Mouse (Mus musculus) testis, postnatal 10 days (tissue): ENCODE measurements around the gene Tmed9.
"Not testable (repeated sequence)": the region's sequence is repeated elsewhere in the genome, so short reads cannot be mapped to it uniquely, and the experiment has no call there.

Experiments used
- DNase-seq: peaks from one replicate; pipeline ENCODE4 v3.0.0; 2021; ENCODE audit warnings: low spot score

Tmed9 gene

DNA sequence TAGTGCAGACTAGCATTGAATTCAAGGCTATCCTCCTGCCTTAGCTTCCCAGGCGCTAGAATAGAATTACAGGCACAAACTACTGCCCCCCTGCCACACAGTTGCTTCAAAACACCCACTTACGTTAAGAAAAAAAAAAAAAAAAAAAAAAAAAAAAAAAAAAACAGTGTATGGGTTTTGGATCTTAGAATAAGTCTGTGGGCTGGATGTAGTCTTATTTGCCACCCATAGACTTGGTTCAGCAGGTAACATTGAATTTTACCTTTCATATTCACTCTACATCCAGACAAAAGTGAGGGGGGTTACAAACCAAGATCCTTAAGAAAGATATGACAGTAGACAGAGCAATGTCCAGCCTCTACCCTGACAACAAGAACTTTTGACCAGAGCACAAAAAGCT lies 5.6 kb upstream of the Tmed9 start:
- DNase-seq: no peak

DNA sequence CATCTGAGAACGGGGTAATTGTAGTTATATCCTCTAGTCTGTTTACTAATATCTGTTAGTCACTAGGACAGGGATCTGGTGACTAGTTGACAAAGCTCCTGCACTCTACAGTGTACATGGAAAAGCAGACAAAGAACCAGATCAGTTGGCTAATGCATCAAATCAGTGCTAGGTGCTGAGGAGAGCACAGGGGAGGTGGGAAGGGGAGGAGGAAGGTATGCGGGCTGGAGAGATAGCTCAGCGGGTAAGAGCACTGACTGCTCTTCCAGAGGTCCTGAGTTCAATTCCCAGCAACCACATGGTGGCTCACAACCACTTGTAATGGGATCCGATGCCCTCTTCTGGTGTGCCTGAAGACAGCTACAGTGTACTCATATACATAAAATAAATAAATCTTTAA lies 5.0 kb upstream of the Tmed9 start:
- not testable (repeated sequence) for DNase-seq

DNA sequence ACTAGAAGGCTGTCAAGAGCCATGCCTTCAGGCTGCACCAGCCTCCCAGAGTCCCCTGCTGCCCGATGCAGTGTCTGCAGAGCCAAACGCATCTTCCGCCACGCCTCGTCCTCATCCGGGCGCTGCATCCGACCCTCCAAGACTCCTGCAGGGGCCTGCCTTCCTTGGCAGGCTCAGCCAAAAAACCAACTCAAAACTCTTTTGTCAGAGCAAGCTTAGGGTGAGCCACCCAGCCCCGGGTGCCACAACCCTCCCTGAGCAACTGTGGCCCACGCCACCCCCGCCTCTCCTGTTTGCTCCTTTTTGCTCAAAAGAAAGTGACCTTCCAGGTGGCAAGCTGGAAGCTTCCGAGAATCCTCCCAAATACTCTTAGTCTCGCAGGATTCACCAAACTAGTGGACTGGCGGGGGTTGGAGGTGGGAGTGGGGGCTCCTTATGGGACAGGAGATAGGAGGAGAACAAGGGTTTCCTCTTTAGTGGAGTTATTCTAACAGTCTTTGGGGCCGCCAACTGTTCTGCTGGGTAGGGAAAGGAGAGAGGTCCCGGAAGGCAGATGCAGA lies 3.7 kb upstream of the Tmed9 start:
- no peak for DNase-seq

DNA sequence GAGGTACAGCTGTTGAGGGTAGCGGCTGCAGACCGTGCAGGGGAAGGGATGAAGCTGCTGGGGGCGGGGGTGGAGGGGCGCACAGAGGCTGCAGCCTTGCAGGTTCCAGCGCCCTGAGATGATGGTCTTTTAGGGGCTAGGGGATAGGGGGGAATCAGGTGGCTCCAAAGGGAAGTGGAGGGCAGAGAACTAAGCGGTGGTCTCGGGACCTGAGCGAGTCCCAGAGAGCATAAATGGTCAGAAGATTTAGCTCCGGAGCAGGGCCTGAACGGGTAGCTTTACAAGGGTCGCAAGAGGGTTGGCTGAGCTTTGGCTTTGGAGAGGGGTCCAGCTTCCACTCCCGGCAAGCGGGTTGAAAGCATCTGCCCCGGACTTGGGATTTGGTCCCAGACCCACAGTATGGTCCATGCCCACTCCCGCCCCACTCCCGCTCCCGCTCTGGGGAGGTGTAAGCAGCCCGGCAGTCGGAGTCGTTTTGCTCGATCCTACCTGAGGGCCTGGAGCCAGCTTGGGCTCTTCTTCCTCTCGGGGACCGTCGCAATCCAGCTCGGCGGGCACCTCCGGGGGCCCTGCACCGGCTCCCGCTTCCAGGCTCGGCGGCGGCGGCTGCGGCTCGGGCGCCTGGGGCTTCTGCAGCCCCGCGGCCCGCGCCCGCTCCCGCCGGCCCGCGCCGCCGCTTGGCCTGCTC lies 3.1 kb upstream of the Tmed9 start:
- peak; percentile 73 for DNase-seq

DNA sequence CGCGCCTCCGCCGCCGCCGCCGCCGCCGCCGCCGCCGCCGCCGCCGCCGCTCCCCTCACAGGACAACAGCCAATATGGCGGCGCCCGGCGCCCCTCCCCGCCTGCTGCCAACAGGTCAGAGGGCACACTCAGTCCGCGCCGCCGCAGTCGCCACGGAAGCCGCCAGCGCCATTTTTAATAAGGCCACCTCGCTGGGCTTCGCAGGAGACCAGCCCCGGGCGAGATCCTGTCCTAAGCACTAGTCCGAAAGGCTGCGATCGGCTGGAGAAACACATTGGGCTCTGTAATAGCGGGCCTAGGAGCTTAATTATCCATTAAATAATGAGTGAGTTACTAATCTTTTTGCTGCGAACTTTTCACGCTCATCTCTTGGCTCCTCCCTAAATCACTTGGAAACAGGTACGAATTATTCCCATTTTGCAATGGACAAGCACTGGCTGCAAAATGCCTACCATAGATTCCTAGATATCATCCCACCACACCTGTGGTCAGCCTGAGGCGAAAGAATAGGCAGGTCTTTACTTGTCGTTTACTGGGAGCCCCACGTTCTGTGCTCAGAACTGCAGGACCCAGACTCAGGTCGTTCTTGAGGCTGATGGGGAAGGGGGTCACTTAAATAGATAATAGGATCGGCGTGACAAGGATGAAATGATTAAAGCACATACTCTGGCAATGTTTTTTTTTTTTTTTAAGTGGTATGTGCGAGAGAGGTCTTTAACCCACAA lies 2.3 kb upstream of the Tmed9 start, which contains the start of gene Fam193b:
TSS of gene Fam193b (minus strand) at position 94 of the 725 bp plus-strand sequence.
- peak; percentile 97 for DNase-seq

DNA sequence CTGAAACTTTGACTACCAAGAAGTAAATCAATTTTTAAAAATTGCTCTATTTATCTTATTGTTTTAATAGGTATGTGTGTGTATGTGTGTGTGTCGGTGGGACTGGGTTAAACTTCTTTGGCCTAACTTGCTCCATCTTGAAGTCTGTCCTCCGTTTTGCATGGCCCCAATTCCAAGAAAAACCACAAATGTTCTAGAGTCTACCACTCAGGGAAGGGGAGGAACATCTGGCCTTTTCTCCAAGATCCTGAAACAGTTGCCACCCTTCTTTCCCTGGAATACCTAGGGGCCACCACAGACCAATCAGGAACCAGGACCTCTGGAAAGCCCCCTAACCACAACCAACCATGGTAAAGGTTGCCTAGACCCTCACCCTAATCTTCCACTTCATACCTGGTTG lies 1.6 kb upstream of the Tmed9 start:
- DNase-seq: no peak

DNA sequence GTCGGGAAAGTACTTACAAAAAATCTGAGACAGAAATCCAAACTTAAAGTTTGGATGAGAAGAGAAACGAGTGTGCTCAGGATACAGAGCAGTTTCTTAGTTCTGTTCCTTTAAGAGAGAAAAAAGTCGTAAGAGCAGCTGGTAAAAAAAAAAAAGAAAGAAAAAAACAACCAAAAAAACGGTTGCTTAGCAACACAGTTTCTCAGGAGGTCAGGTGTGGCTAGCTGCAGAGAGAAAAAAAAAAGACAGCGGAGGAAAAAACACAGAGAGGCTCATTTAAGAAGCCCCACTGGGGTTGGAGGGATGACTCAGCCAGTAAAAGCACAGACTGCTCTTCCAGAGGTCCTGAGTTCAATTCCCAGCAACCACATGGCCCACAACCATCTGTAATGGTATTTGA lies 789 bp downstream of the Tmed9 start:
- no peak for DNase-seq

DNA sequence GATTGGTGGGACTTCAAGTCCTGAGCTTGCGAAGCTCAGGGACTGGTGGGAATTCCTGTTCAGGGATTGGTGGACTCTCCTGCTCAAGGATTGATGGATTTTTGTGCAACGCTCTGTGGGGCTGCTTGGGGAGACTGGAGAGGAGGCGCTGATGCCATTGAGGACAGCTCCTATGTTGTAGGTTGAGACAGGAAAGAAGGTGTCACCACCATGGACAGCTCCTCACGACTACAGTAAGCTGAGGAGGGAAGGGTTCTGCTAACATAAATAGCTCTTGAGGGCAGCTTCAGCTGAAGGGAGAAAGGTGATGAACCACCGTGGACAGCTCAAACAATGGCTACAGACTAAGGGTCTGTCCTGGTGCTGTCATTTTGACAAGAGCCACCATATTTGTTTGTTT lies 2.4 kb downstream of the Tmed9 start:
- DNase-seq: no peak

DNA sequence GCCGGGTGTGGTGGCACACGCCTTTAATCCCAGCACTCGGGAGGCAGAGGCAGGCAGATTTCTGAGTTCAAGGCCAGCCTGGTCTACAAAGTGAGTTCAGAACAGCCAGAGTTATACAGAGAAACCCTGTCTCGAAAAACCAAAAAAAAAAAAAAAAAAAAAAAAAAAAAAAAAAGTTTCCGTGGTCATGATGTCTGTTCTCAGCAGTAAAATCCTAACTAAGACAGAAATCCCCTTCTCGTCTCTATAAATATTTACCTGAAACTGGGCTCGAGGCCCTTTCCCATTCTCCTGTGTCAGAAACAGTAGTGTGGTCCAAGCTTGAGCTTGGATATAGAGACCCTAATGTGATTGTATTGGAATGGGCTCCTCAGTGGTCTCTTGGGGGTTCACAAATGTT lies 3.3 kb downstream of the Tmed9 start:
- DNase-seq: not testable (repeated sequence)

DNA sequence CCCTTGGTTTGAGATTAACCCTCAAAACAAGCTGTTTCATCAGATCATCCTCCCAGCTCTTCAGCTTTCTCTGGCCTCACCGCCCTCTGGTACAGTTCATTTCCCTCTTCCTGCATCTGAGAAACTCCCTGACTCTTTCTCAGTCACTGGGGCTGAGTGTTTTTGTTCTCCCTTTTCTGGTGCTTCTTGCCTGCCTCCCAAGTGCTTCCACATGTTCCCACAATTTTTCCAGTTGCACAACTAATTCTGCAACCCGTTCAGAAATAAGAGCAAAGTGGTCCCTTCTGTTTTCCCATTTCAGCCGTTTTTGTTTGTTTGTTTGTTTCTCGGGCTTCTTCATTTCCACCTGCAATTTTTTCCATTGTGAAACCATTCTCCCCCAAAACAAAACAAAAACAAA lies 4.6 kb downstream of the Tmed9 start:
- DNase-seq: no peak

DNA sequence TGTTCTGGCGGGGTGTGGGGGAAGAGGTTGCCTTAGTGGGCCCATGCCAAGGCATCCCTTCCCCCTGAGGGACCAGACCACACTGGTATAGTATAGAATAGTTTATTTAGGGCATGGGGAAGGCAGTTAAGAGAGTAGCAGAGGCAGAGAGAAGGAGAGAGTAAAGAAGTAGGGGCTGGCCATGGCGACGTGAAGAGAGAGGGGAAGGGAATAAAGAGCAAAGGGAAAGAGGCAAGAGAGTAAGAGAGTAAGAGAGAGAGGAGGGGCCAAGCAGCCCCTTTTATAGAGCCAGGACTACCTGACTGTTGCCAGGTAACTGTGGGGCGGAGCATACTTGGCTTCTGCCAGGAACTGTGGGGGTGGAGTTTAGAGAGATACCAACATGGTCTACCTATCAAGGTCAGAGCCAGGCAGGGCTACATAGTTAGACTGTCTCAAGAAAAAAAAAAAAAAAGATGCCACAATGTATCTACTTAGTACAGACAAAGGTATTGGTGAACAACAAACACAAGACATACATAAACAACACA lies 18.5 kb downstream of the Tmed9 start:
- no peak for DNase-seq

DNA sequence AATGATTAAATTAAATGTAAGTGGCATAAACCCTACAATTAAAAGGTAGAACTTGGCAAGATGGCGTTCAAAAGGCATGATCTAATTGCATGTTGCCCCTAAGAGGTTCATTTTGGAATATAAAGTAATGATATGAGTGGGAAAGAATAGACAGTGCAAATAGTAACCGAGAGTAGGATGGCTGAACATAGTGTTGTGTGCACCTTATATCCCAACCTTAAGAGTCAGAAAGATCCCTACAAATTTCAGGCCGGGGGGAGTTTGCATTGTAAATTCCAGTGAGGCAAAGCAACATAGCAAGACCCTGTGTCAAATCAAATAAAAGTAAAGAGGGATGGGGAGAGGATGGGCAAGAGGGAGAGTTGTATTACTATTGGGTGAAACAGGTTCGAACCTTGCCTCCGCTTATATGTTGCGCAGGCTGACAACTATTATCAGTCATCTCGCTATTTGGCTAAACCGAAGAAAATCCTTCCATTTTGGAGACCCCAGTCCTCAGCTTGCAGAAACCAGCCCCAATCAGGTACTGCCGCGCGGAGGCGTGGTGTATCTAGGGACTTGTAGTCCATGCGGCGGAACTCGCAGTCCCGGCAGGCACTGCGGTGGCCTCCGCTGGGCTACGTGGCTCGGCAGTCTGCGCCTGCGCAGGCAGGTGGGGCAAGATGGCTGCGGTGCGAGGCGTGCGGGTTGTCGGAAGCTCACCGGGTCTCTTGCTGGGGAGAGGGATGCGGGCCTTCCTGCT lies 19.2 kb downstream of the Tmed9 start:
- DNase-seq: peak; percentile 96

DNA sequence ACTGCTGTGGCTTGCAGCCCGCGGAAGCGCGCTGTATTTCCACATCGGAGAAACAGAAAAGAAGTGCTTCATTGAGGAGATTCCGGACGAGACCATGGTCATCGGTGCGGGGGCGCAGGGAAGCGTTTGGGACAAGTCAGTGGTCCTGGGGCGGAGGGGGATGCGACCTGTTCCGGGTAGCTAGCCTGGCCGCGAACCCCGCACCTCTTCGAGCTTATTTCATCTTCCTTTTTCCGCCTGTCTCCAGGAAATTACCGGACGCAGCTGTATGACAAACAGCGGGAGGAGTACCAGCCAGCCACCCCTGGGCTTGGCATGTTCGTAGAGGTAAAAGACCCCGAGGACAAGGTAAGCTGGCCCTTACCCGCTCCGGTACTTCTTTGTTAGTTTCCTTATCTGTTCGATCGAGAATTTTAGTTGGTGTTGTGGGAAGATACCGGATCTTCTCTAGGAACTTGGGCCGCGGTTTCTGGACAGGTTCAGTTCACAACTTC lies 19.8 kb downstream of the Tmed9 start:
- no peak for DNase-seq

DNA sequence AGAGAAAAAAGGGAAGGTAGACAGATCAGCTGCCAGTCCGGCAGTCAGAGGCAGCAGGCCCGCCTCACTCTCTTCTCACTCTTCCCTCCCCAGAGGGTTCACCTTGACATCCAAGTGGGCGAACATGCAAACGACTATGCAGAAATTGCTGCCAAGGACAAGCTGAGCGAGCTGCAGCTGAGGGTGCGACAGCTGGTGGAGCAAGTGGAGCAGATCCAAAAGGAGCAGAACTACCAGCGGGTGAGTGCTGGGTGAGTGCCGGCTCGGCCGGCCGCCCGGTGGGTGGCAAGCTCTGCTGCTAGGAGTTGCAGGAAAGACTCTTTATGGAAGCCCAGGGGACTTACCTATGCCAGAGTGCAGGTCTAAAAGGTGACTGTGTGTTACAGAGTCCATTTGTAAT lies 21.8 kb downstream of the Tmed9 start:
- DNase-seq: no peak

DNA sequence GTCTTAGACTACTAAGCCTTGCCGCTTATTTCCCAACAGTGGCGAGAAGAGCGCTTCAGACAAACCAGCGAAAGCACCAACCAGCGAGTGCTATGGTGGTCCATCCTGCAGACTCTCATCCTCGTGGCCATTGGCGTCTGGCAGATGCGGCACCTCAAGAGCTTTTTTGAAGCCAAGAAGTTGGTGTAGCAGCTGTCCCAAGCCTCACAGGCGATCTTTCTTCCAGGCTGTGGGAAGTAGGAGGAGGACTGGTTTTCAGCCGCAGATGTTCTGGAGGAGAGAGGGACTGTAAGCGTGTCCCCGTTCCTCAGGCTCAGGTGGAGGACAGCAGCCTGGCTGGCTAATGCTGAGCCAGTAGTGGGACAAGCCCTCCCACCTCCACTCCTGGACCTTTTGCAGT lies 23.3 kb downstream of the Tmed9 start:
- no peak for DNase-seq

DNA sequence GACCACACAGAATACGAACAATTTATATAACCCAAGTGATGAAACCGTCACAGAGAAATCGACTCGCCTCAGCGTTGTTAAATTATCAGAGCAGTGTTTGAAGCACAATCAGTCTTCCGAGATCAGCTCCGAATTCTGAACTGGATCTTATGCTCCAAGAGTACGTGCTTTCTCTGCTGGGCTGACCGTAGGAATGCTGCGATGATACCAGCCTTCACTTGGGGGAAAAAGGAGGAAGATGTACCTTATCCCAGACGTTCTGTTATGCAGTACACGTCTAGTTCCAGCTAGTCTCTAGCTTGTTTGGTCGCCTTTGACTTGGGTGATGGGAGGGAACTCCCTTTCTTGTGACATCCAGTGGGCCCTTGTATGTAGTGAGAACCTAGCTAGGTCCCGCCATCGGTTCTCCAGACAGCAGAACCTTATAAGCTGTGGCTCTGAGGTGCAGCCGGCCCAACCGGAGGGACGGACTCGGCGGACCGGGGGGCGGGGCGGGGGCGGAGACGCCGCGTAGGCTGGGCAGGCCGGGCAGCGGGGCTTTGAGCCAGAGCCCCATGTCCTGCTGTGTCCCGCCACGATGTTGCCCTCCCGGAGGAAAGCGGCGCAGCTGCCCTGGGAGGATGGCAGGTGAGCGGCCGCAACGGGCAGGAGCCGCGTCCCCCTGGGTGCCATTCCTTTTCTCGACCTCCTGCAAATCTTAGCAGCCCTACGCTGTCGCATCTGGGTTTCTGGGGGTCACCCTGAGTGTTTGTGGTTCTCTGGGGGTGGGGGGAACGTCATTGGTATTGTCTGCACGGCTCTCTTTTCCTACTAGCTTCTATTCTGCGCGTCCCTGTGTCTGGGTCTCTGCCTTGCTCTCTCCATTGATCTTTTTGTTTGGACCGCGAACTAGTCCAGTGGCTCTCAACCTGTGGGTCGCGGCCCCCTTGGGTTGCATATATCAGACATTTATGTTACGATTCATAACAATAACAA lies 26.3 kb downstream of the Tmed9 start, which contains the start of gene B4galt7:
TSS of gene B4galt7 (plus strand) at position 331 of the 975 bp plus-strand sequence.
- peak; percentile 92 for DNase-seq

DNA sequence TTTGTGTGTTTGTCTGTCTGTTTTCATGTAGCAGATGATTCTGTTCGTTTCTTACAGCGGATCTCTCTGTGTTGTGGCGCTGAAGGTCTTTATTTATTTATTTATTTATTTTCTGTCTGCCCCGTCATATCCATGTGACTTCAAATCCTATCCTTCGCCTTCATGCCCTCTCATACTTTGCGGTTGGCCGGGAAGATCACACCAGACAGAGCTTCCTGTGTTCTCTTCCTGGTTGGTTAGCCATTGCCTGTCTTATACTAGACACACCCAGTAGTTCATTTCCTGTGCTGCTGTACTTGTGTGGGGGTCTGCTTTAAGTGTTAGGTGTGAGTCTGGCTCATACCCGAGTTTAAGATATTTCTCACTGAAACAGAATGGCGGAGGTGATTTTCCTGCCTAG lies 27.1 kb downstream of the Tmed9 start:
- DNase-seq: no peak

DNA sequence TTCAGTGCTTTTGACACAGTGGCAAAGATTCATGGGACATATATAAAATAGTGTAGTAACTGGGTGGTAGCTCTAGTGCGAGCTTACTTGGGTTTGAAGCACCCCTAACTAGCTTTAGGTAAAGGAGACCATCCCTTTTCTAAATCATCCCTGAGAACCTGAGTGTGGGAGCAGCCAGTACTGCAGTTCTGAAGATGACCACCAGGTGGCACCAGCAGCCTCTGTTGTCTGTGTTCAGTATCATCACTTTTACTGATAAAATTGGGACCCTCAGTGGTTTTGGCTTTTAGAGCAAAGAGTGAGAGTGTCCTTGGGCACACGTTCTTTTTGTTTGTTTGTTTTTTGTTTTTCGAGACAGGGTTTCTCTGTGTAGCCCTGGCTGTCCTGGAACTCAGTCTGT lies 28.1 kb downstream of the Tmed9 start:
- peak; percentile 94 for DNase-seq

DNA sequence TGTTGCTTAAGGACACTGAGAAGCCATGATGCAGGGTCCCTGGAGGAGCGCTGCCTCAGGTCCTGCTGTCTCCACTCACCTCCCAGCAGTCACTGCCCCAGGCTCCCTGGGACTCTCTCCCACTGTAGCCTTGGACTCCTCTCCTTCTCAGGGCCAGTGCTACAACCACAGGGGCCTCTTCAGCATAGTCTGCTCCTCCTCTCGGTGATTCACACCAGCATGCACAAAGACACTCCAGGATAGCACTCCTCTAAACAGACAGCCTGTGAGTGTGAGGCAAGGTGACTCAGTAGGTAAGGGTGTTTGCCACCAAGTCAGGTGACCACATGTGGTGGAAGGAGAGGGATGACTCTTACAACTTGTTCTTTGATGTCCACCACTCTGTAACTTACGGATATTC lies 31.1 kb downstream of the Tmed9 start:
- DNase-seq: no peak

DNA sequence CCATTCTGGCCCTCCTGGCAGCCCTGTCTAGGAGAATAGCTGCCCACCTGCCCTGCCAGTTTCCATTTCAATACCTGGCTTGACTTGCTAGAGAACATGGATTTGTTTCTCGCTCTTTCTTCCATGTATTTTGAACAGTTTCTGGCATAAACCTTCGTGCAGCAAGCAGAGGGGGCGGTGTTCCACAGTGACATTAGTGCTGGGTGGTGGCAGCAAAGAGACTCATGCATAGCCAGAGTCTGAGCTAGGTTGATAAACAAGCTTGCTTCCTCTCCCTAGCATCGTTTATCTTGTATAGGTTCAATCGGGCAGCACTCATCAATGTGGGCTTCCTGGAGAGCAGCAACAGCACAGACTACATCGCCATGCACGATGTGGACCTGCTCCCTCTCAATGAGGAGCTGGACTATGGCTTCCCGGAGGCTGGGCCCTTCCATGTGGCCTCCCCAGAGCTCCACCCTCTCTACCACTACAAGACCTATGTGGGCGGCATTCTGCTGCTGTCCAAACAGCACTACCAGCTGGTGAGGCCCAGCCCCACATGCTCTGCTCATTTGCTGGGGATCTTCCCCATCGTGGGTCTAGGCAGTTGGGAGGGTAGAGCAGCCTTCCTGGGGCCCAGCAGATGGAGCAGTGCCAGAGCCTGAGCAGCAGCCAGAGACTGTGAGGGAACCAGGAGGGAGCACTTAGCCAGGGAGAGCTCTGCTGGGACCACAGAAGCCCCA lies 33.5 kb downstream of the Tmed9 start:
- DNase-seq: no peak
